Mouse (Mus musculus) kidney, adult 2 months (tissue): Measurements from ENCODE around the gene Mylip.

Experiments used
- CTCF ChIP-seq: fragments of 200-500 bp; conservative IDR thresholded peaks from 2 replicates; pipeline ENCODE4 v1.5.1; 2011; ENCODE audit warnings: low read depth, mild to moderate bottlenecking, control low read depth, low read length, moderate library complexity, mixed read lengths; ENCODE audit not compliant: insufficient read depth, insufficient read length
- POLR2A ChIP-seq: fragments of 200-500 bp; IDR thresholded peaks from one replicate; pipeline ENCODE4 v1.6.1; 2011; ENCODE audit warnings: low read depth, low read length, control low read depth

DNA sequence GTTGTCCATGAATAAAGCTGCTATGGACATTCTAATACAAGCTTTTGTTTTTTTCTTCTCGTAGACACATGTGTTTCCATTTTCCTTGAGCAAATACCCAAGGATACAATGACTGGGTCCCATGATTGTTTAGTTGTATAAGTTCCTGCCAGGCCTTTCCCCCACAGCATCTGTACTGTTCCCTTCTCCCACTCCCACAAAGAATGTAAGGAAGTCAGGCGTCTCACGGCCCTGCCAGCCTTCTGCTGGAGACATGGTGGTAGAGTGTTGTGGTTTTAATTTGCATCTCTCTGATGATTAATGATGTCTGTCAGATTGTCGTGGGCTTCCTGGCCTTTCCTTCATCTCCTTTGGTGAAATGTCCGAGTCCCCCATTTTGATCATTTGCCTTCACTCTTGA, 7.7 kb downstream of the Mylip start:
- TF ChIP-seq POLR2A (no peak), CTCF (no peak)
